Mouse (Mus musculus) brain, embryonic 14.5 days (tissue): ENCODE measurements around the gene Asic1. TPM values are rescaled to one million over a fixed set of nuclear protein-coding genes. Genes with fewer than 3 reads are reported as not detected.
"Not testable (repeated sequence)": the region's sequence is repeated elsewhere in the genome, so short reads cannot be mapped to it uniquely, and the experiment has no call there.

ENCODE experiments used
- DNase-seq: peaks from one replicate; pipeline ENCODE4 v3.0.0-alpha.2; 2011; ENCODE audit warnings: low read depth
- CTCF ChIP-seq: fragments of 200-500 bp; IDR thresholded peaks from 2 replicates; pipeline ENCODE4 v1.5.1; 2012; ENCODE audit warnings: inconsistent platforms, mild to moderate bottlenecking, moderate library complexity, borderline replicate concordance; ENCODE audit not compliant: insufficient read depth, insufficient read length; ENCODE audit errors: extremely low read depth
- POLR2A ChIP-seq: fragments of 200-500 bp; IDR thresholded peaks from 2 replicates; pipeline ENCODE4 v1.6.1; 2012; ENCODE audit warnings: mild to moderate bottlenecking, inconsistent platforms, borderline replicate concordance; ENCODE audit not compliant: poor library complexity, insufficient read depth, insufficient read length, severe bottlenecking; ENCODE audit errors: extremely low read depth
- polyA plus RNA-seq: library from polyadenylated mRNA; depleted of rRNA; stranded (reverse); fragments of >200 nt; gene quantifications from 2 replicates; pipeline ENCODE4 v1.2.3, GENCODE M21; 2012

The Asic1 gene
- polyA plus RNA-seq, 1 experiment = 114 TPM

GRCm38 (mm10) chr15:99690924-99691323 is 20.8 kb downstream of the Asic1 start:
- DNase-seq = no peak
- no peak for TF ChIP-seq POLR2A

GRCm38 (mm10) chr15:99691976-99692375 is 21.8 kb downstream of the Asic1 start:
- no peak for TF ChIP-seq POLR2A
- no peak for DNase-seq

DNA sequence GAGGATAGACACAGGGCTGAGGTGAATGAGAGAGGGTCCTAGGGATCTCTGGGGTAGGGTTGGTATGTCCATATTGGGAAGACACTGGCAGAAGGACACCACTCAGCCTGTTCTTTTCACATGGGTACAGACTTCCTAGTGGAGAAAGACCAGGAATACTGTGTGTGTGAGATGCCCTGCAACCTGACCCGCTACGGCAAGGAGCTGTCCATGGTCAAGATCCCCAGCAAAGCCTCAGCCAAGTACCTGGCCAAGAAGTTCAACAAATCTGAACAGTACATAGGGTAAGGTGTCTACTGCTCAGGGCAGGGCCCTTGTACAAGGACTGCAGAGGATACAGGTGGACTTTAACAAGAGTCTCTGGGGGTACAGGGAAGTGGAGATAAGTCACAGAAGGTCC is 27.1 kb downstream of the Asic1 start:
- DNase-seq = no peak
- TF ChIP-seq CTCF (no peak), POLR2A (no peak)

DNA sequence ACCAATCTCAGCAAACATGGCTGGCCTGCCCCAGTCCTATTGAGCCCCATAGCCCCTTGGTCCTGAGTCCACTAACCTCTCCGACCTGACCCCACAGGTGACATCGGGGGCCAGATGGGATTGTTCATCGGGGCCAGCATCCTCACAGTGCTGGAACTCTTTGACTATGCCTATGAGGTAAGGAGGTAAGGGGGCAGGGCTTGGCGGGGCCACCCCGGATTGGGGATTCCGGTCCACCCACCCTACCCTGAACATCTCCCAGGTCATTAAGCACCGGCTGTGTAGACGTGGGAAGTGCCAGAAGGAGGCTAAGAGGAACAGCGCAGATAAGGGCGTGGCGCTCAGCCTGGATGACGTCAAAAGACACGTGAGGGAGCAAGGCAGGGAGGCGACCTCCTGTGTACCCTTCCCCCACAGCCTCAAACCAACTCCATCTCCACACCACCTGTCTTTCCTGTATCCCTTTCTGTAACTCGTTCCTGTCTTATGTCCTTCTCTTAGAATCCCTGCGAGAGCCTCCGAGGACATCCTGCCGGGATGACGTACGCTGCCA is 28.4 kb downstream of the Asic1 start:
- no peak for TF ChIP-seq CTCF
- DNase-seq = peak; percentile 12

DNA sequence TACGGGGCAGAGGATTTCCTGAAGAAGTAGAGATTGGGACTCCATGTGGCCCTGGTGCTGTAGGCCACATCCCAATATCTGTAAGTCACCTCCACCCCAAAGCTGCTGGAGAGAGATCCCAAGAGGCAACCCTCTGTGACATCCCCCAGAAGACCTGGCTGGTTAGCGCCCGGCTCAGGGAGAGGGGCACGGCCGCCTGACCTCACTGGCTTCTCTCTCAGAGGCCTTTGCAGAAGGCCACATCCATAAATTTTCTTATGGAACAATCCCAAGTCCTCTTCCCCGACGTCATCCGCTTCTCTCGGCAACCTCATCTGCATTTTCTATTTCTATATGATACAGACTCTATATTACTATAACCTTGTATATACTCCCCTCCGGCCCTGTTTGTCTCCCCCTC is 29.5 kb downstream of the Asic1 start:
- TF ChIP-seq CTCF (no peak), POLR2A (no peak)
- DNase-seq = no peak

- DNase-seq = no peak
- TF ChIP-seq CTCF (no peak), POLR2A (no peak)
These were observed 30.3 kb downstream of the Asic1 start for GRCm38 (mm10) chr15:99700219-99701106.

GRCm38 (mm10) chr15:99701640-99701998 is 31.5 kb downstream of the Asic1 start:
- not testable (repeated sequence) for DNase-seq

- DNase-seq = peak; percentile 99
- TF ChIP-seq CTCF (peak; percentile 89), POLR2A (peak; percentile 91)
These were observed 32.1 kb downstream of the Asic1 start, which contains the start of gene Smarcd1 for GRCm38 (mm10) chr15:99701999-99702900. Gene Smarcd1 (plus strand): TSS chr15:99702129.

GRCm38 (mm10) chr15:99703104-99703503 is 32.9 kb downstream of the Asic1 start:
- DNase-seq = peak; percentile 24
- TF ChIP-seq CTCF (no peak), POLR2A (no peak)

DNA sequence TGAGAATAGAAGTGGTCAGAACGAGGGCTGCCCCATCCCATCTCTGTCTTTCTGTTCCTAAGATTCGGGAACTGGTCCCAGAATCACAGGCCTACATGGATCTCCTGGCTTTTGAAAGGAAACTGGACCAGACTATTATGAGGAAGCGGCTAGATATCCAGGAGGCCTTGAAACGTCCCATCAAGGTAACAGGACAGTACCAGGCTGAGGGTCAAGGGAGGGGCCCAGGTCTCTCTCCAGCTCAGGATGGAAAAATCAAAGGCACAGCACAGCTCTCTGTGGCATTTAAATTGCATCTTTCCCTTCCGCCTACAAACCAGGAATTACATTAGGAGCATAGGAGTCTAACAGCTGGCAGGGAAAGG is 33.5 kb downstream of the Asic1 start:
- TF ChIP-seq POLR2A (no peak), CTCF (no peak)
- no peak for DNase-seq

GRCm38 (mm10) chr15:99704041-99704681 is 34.0 kb downstream of the Asic1 start:
- peak; percentile 26 for DNase-seq
- TF ChIP-seq POLR2A (no peak), CTCF (no peak)

GRCm38 (mm10) chr15:99704881-99705280 is 34.7 kb downstream of the Asic1 start:
- peak; percentile 57 for DNase-seq
- TF ChIP-seq POLR2A (no peak), CTCF (no peak)
